Mouse (Mus musculus): ENCODE measurements around the gene Gm20388. TPM values are rescaled to one million over a fixed set of nuclear protein-coding genes. Genes with fewer than 3 reads are reported as not detected.

The Gm20388 gene
- polyA plus RNA-seq, 2 experiments = 8.5 TPM; not detected in 1

GRCm38 (mm10) chr8:120627298-120627697, 716.7 kb downstream of the Gm20388 start:
- DNase-seq (ENCODE audit: low read depth in 3 of 3, low spot score in 3 of 3) (no peak), ATAC-seq (ENCODE audit: insufficient read depth) (no peak)
- Histone ChIP-seq H3K9me3 (ENCODE audit: control insufficient read depth, low read length) (no peaks in the 10 kb centered on the region), H3K4me2 (ENCODE audit: low read depth) (no peak overlapping the region), H3K9ac (replicated peaks) (no peak overlapping the region), H3K27ac (no peak overlapping the region), H3K4me1 (replicated peaks; ENCODE audit: control insufficient read depth in 2 of 2, insufficient read depth in 2 of 2, low read length in 1 of 2) (peaks cover 0 to 6% of the 10 kb centered on the region in 2 experiments; a peak in 1 of 4 replicates), H3K27me3 (ENCODE audit: control insufficient read depth, insufficient read depth, low read length) (no peaks in the 10 kb centered on the region; the same call in 1 of the 2 replicates), H3K4me3 (ENCODE audit: insufficient read depth in 1 of 2, low read depth in 2 of 2, low read length in 2 of 2) (no peak overlapping the region), H3K36me3 (replicated peaks; ENCODE audit: control insufficient read depth, insufficient read depth, low read depth) (no peaks in the 10 kb centered on the region)
- no peak for TF ChIP-seq CTCF (IDR thresholded peaks at IDR 0.05; ENCODE audit: low read depth)
- no peak for TF ChIP-seq EP300 (IDR thresholded peaks at IDR 0.05; ENCODE audit: low read depth)
- 77% methylated on average over 5 of the region's 5 CpGs for WGBS (ENCODE audit: insufficient replicate concordance)

- TF ChIP-seq EP300 (IDR thresholded peaks at IDR 0.05; ENCODE audit: low read depth) = no peak
- TF ChIP-seq CTCF (IDR thresholded peaks at IDR 0.05; ENCODE audit: low read depth) = no peak
- Histone ChIP-seq H3K9me3 (ENCODE audit: control insufficient read depth, low read length) (no peaks in the 10 kb centered on the region), H3K4me1 (replicated peaks; ENCODE audit: control insufficient read depth in 2 of 2, insufficient read depth in 2 of 2, low read length in 1 of 2) (no peaks in the 10 kb centered on the region), H3K9ac (replicated peaks) (no peak overlapping the region), H3K36me3 (replicated peaks; ENCODE audit: control insufficient read depth, insufficient read depth, low read depth) (no peaks in the 10 kb centered on the region), H3K4me2 (ENCODE audit: low read depth) (no peak overlapping the region), H3K4me3 (ENCODE audit: insufficient read depth in 1 of 2, low read depth in 2 of 2, low read length in 2 of 2) (no peak overlapping the region), H3K27me3 (ENCODE audit: control insufficient read depth, insufficient read depth, low read length) (peaks cover 21% of the 10 kb centered on the region), H3K27ac (no peak overlapping the region)
- no peak for DNase-seq (ENCODE audit: low read depth in 3 of 3, low spot score in 3 of 3)
- 56% methylated on average over 5 of the region's 5 CpGs for WGBS (ENCODE audit: insufficient replicate concordance)
- ATAC-seq (ENCODE audit: insufficient read depth) = no peak
Observed at GRCm38 (mm10) chr8:120630031-120630430, 719.4 kb downstream of the Gm20388 start.

- no peaks in the 10 kb centered on the region for H3K9me3 ChIP-seq (ENCODE audit: control insufficient read depth, low read length)
- no peak overlapping the region for H3K4me2 ChIP-seq (ENCODE audit: low read depth)
- no peak overlapping the region for H3K9ac ChIP-seq (replicated peaks)
- TF ChIP-seq CTCF (IDR thresholded peaks at IDR 0.05; ENCODE audit: low read depth) (no peak), EP300 (IDR thresholded peaks at IDR 0.05; ENCODE audit: low read depth) (no peak)
- H3K27me3 ChIP-seq (ENCODE audit: control insufficient read depth, insufficient read depth, low read length) = peaks cover 24% of the 10 kb centered on the region
- 20% methylated on average over 6 of the region's 6 CpGs for WGBS (ENCODE audit: insufficient replicate concordance)
- no peaks in the 10 kb centered on the region for H3K4me1 ChIP-seq (replicated peaks; ENCODE audit: control insufficient read depth in 2 of 2, insufficient read depth in 2 of 2, low read length in 1 of 2)
- no peaks in the 10 kb centered on the region for H3K36me3 ChIP-seq (replicated peaks; ENCODE audit: control insufficient read depth, insufficient read depth, low read depth)
- ATAC-seq (ENCODE audit: insufficient read depth) (no peak), DNase-seq (ENCODE audit: low read depth in 3 of 3, low spot score in 3 of 3) (no peak)
- H3K27ac ChIP-seq = no peak overlapping the region
- no peak overlapping the region for H3K4me3 ChIP-seq (ENCODE audit: insufficient read depth in 1 of 2, low read depth in 2 of 2, low read length in 2 of 2)
Observed at GRCm38 (mm10) chr8:120630848-120631247, 720.2 kb downstream of the Gm20388 start.

GRCm38 (mm10) chr8:120631441-120632375, 721.1 kb downstream of the Gm20388 start:
- no peak overlapping the region for H3K4me2 ChIP-seq (ENCODE audit: low read depth)
- H3K4me3 ChIP-seq (ENCODE audit: insufficient read depth in 1 of 2, low read depth in 2 of 2, low read length in 2 of 2) = no peak overlapping the region
- ATAC-seq (ENCODE audit: insufficient read depth) (no peak), DNase-seq (ENCODE audit: low read depth in 3 of 3, low spot score in 3 of 3) (no peak)
- peaks cover 24% of the 10 kb centered on the region for H3K27me3 ChIP-seq (ENCODE audit: control insufficient read depth, insufficient read depth, low read length)
- no peaks in the 10 kb centered on the region for H3K36me3 ChIP-seq (replicated peaks; ENCODE audit: control insufficient read depth, insufficient read depth, low read depth)
- WGBS (ENCODE audit: insufficient replicate concordance) = 77% methylated on average over 21 of the region's 21 CpGs
- TF ChIP-seq EP300 (IDR thresholded peaks at IDR 0.05; ENCODE audit: low read depth) (no peak), CTCF (IDR thresholded peaks at IDR 0.05; ENCODE audit: low read depth) (no peak)
- H3K9ac ChIP-seq (replicated peaks) = no peak overlapping the region
- H3K4me1 ChIP-seq (replicated peaks; ENCODE audit: control insufficient read depth in 2 of 2, insufficient read depth in 2 of 2, low read length in 1 of 2) = no peaks in the 10 kb centered on the region
- no peaks in the 10 kb centered on the region for H3K9me3 ChIP-seq (ENCODE audit: control insufficient read depth, low read length)
- H3K27ac ChIP-seq = no peak overlapping the region

- Histone ChIP-seq H3K36me3 (replicated peaks; ENCODE audit: control insufficient read depth, insufficient read depth, low read depth) (no peaks in the 10 kb centered on the region), H3K4me3 (ENCODE audit: insufficient read depth in 1 of 2, low read depth in 2 of 2, low read length in 2 of 2) (no peak overlapping the region), H3K27me3 (ENCODE audit: control insufficient read depth, insufficient read depth, low read length) (peaks cover 24% of the 10 kb centered on the region), H3K9ac (replicated peaks) (no peak overlapping the region), H3K4me1 (replicated peaks; ENCODE audit: control insufficient read depth in 2 of 2, insufficient read depth in 2 of 2, low read length in 1 of 2) (no peaks in the 10 kb centered on the region), H3K27ac (no peak overlapping the region), H3K9me3 (ENCODE audit: control insufficient read depth, low read length) (no peaks in the 10 kb centered on the region), H3K4me2 (ENCODE audit: low read depth) (peak overlapping the region; percentile 75)
- no peak for TF ChIP-seq EP300 (IDR thresholded peaks at IDR 0.05; ENCODE audit: low read depth)
- TF ChIP-seq CTCF (IDR thresholded peaks at IDR 0.05; ENCODE audit: low read depth) = no peak
- no peak for ATAC-seq (ENCODE audit: insufficient read depth)
- DNase-seq (ENCODE audit: low read depth in 3 of 3, low spot score in 3 of 3) = no peak
- 39% methylated on average over 17 of the region's 17 CpGs for WGBS (ENCODE audit: insufficient replicate concordance)
Observed at GRCm38 (mm10) chr8:120632969-120633664, 722.5 kb downstream of the Gm20388 start.

Data from liver, embryonic 14.5 days (tissue).